14 mouse cellular contexts compared by ENCODE assay signal in the genomic region with DNA sequence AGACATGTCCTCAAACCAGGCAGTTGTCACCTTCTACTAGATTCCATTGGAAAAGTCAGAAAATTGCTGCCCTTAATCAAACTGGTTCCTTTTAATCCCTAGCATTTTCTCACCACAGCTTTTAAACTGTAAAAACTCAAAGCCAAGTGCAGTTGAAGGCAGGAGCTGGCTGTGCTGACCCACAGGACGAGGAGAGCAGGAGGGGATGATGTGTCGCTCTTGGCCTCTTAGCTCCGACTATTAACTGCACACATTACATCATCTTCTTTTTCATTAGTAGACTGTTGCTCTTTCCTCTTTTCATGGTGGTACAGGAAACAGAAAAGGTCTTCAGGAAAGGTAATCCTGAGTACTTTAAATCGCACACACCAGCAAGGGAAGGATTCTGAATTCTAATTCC. TPM values are rescaled to one million over a fixed set of nuclear protein-coding genes. Genes with fewer than 3 reads are reported as not detected.
DNase-seq lines count a peak whose midpoint lies in the region; ATAC-seq lines count a peak whose summit lies in the region.
"Had no signal": no experiment of that assay in that cellular context is flagged by ENCODE, and none has a peak within 500 bp of the region (broad histone marks: within the 10 kb centered on the region; RNA-seq: fewer than 3 reads in every experiment).

No protein-coding gene starts in this region.

- no peaks in the 10 kb centered on the region for H3K27me3 ChIP-seq in kidney, embryonic 16.5 days (ENCODE audit: insufficient read depth, low read length)
- H3K27me3 ChIP-seq in embryonic facial prominence, embryonic 14.5 days (replicated peaks; ENCODE audit: control insufficient read depth, insufficient read depth, low read length), result no peaks in the 10 kb centered on the region
- no peaks in the 10 kb centered on the region for H3K27me3 ChIP-seq in limb, embryonic 15.5 days
- no peaks in the 10 kb centered on the region for H3K27me3 ChIP-seq in forebrain, embryonic 12.5 days
- H3K27me3 ChIP-seq: midbrain, embryonic 12.5 days; neural tube, embryonic 15.5 days had no signal

- 0 out of 2 replicates have a peak, but pooled peaks cover 4% of the 10 kb centered on the region for H3K4me1 ChIP-seq in kidney, embryonic 16.5 days (ENCODE audit: insufficient read depth, low read length)
- H3K4me1 ChIP-seq in embryonic facial prominence, embryonic 14.5 days (ENCODE audit: control insufficient read depth, insufficient read depth, low read length), result peaks cover 2% of the 10 kb centered on the region; the same call in 1 of the 2 replicates
- H3K4me1 ChIP-seq in limb, embryonic 15.5 days, result peaks cover 13% of the 10 kb centered on the region; the same call in 1 of the 2 replicates
- peaks cover 5% of the 10 kb centered on the region for H3K4me1 ChIP-seq in forebrain, embryonic 12.5 days
- H3K4me1 ChIP-seq: midbrain, embryonic 12.5 days had no signal

- ATAC-seq in kidney, embryonic 16.5 days (ENCODE audit: low FRiP score, low TSS enrichment), result no peak
- no peak for ATAC-seq in embryonic facial prominence, embryonic 14.5 days (ENCODE audit: low read depth)
- ATAC-seq in limb, embryonic 15.5 days (ENCODE audit: insufficient number of reproducible peaks, low FRiP score, low TSS enrichment, low read depth), result no peak
- ATAC-seq in forebrain, embryonic 12.5 days (ENCODE audit: low FRiP score), result no peak

- H3K4me2 ChIP-seq in kidney, embryonic 16.5 days (replicated peaks; ENCODE audit: low read depth, low read length), result no peak overlapping the region
- H3K4me2 ChIP-seq in embryonic facial prominence, embryonic 14.5 days (ENCODE audit: low read depth, low read length), result no peak overlapping the region
- H3K4me2 ChIP-seq in limb, embryonic 15.5 days, result no peak overlapping the region
- H3K4me2 ChIP-seq in forebrain, embryonic 12.5 days, result no peak overlapping the region
- H3K4me2 ChIP-seq: hindbrain, embryonic 14.5 days; midbrain, embryonic 12.5 days; neural tube, embryonic 15.5 days had no signal

- no peak overlapping the region for H3K4me3 ChIP-seq in kidney, embryonic 16.5 days (ENCODE audit: low read length)
- H3K4me3 ChIP-seq in embryonic facial prominence, embryonic 14.5 days (ENCODE audit: low read depth, low read length), result no peak overlapping the region
- H3K4me3 ChIP-seq in limb, embryonic 15.5 days, result no peak overlapping the region
- H3K4me3 ChIP-seq in forebrain, embryonic 12.5 days (replicated peaks), result no peak overlapping the region
- H3K4me3 ChIP-seq: midbrain, embryonic 12.5 days; neural tube, embryonic 15.5 days had no signal

- H3K9me3 ChIP-seq in kidney, embryonic 16.5 days (ENCODE audit: low read length), result no peaks in the 10 kb centered on the region
- no peaks in the 10 kb centered on the region for H3K9me3 ChIP-seq in embryonic facial prominence, embryonic 14.5 days (ENCODE audit: control insufficient read depth, low read length)
- H3K9me3 ChIP-seq in limb, embryonic 15.5 days, result no peaks in the 10 kb centered on the region
- H3K9me3 ChIP-seq in forebrain, embryonic 12.5 days, result no peaks in the 10 kb centered on the region
- H3K9me3 ChIP-seq: midbrain, embryonic 12.5 days; neural tube, embryonic 15.5 days had no signal

- 60% methylated on average over 4 of the region's 4 CpGs for WGBS in kidney, embryonic 16.5 days
- WGBS in embryonic facial prominence, embryonic 14.5 days, result 66% methylated on average over 4 of the region's 4 CpGs
- 51% methylated on average over 4 of the region's 4 CpGs for WGBS in limb, embryonic 15.5 days
- WGBS in forebrain, embryonic 12.5 days, result 75% methylated on average over 4 of the region's 4 CpGs

- no peak for DNase-seq in kidney, postnatal 4 days
- DNase-seq in Muller cell, postnatal 12 days (ENCODE audit: inconsistent ontology term), result peak; percentile 44
- no peak for DNase-seq in embryonic facial prominence, embryonic 14.5 days (ENCODE audit: low spot score)
- DNase-seq in frontal cortex, postnatal 14 days (ENCODE audit: low spot score in 2 of 2), result no peak
- DNase-seq: cerebellum, postnatal 10 days; spleen, adult 18-20 months had no signal

- peaks cover 4% of the 10 kb centered on the region; the same call in 1 of the 2 replicates for H3K36me3 ChIP-seq in kidney, embryonic 16.5 days (ENCODE audit: insufficient read depth, low read length)
- peaks cover 12% of the 10 kb centered on the region for H3K36me3 ChIP-seq in embryonic facial prominence, embryonic 14.5 days (ENCODE audit: control insufficient read depth, insufficient read depth, low read length)
- H3K36me3 ChIP-seq in limb, embryonic 15.5 days, result peaks cover 28% of the 10 kb centered on the region
- peaks cover 8% of the 10 kb centered on the region; the same call in 1 of the 2 replicates for H3K36me3 ChIP-seq in forebrain, embryonic 12.5 days (replicated peaks)

- H3K27ac ChIP-seq in kidney, embryonic 16.5 days (ENCODE audit: low read length), result peak overlapping the region; percentile 39; the same call in 1 of the 2 replicates
- H3K27ac ChIP-seq in embryonic facial prominence, embryonic 14.5 days (replicated peaks; ENCODE audit: low read depth, low read length), result peak overlapping the region; percentile 11; the same call in 1 of the 2 replicates
- peak overlapping the region; percentile 82 for H3K27ac ChIP-seq in limb, embryonic 15.5 days
- no peak overlapping the region for H3K27ac ChIP-seq in forebrain, embryonic 12.5 days
- H3K27ac ChIP-seq: hindbrain, embryonic 14.5 days; midbrain, embryonic 12.5 days; neural tube, embryonic 15.5 days had no signal

- no peak overlapping the region for H3K9ac ChIP-seq in kidney, embryonic 16.5 days (replicated peaks; ENCODE audit: low read length)
- no peak overlapping the region for H3K9ac ChIP-seq in embryonic facial prominence, embryonic 14.5 days (ENCODE audit: low read depth, low read length)
- H3K9ac ChIP-seq in limb, embryonic 15.5 days, result no peak overlapping the region
- H3K9ac ChIP-seq in forebrain, embryonic 12.5 days, result no peak overlapping the region
- H3K9ac ChIP-seq: hindbrain, embryonic 14.5 days; midbrain, embryonic 12.5 days; neural tube, embryonic 15.5 days had no signal

RNA-seq across cellular contexts. Expression of a gene that starts 18.9 kb away (rescaled TPM):
- polyA plus RNA-seq in kidney, embryonic 16.5 days (2015; fragmentation: Nextera tagmentation; extraction: Ambion mirVana), result 102 and 109 TPM in 2 replicates
- 136 and 141 TPM in 2 replicates for polyA plus RNA-seq in embryonic facial prominence, embryonic 14.5 days (2014; fragmentation: Nextera tagmentation; extraction: Ambion mirVana)
- polyA plus RNA-seq in limb, embryonic 15.5 days (2015; fragmentation: Nextera tagmentation; extraction: Ambion mirVana), result 102 TPM in 2 replicates
- 122 and 125 TPM in 2 replicates for polyA plus RNA-seq in forebrain, embryonic 12.5 days (2016; fragmentation: Nextera tagmentation; extraction: Ambion mirVana)

RNA-seq across cellular contexts. Expression of a gene that starts 19.2 kb away (rescaled TPM):
- polyA plus RNA-seq in kidney, embryonic 16.5 days (2015; fragmentation: Nextera tagmentation; extraction: Ambion mirVana), result 23.7 and 24.2 TPM in 2 replicates
- 19.6 and 20.3 TPM in 2 replicates for polyA plus RNA-seq in embryonic facial prominence, embryonic 14.5 days (2014; fragmentation: Nextera tagmentation; extraction: Ambion mirVana)
- polyA plus RNA-seq in limb, embryonic 15.5 days (2015; fragmentation: Nextera tagmentation; extraction: Ambion mirVana), result 22.7 and 24.2 TPM in 2 replicates
- polyA plus RNA-seq in forebrain, embryonic 12.5 days (2016; fragmentation: Nextera tagmentation; extraction: Ambion mirVana), result 26.5 and 27.4 TPM in 2 replicates

RNA-seq across cellular contexts. Expression of a gene that starts 48.1 kb away (rescaled TPM):
- not detected in 2 replicates for polyA plus RNA-seq in kidney, embryonic 16.5 days (2015; fragmentation: Nextera tagmentation; extraction: Ambion mirVana)
- polyA plus RNA-seq in embryonic facial prominence, embryonic 14.5 days (2014; fragmentation: Nextera tagmentation; extraction: Ambion mirVana), result not detected in 2 replicates
- not detected in 2 replicates for polyA plus RNA-seq in limb, embryonic 15.5 days (2015; fragmentation: Nextera tagmentation; extraction: Ambion mirVana)
- not detected in 2 replicates for polyA plus RNA-seq in forebrain, embryonic 12.5 days (2016; fragmentation: Nextera tagmentation; extraction: Ambion mirVana)
- polyA plus RNA-seq: forebrain, embryonic 11.5 days; hindbrain, embryonic 14.5 days; liver, adult 2 months; midbrain, embryonic 12.5 days; neural tube, embryonic 15.5 days had no signal

RNA-seq across cellular contexts. Expression of a gene that starts 55.5 kb away (rescaled TPM):
- polyA plus RNA-seq in kidney, embryonic 16.5 days (2015; fragmentation: Nextera tagmentation; extraction: Ambion mirVana), result 22.7 and 23.7 TPM in 2 replicates
- polyA plus RNA-seq in embryonic facial prominence, embryonic 14.5 days (2014; fragmentation: Nextera tagmentation; extraction: Ambion mirVana), result 23.5 and 25.3 TPM in 2 replicates
- 23.1 TPM in 2 replicates for polyA plus RNA-seq in limb, embryonic 15.5 days (2015; fragmentation: Nextera tagmentation; extraction: Ambion mirVana)
- 46.5 and 49.4 TPM in 2 replicates for polyA plus RNA-seq in forebrain, embryonic 12.5 days (2016; fragmentation: Nextera tagmentation; extraction: Ambion mirVana)
